Mouse (Mus musculus): ENCODE results near the gene Hs3st3b1. TPM values are rescaled to one million over a fixed set of nuclear protein-coding genes. Genes with fewer than 3 reads are reported as not detected.

Gene Hs3st3b1
- polyA plus RNA-seq, 1 experiment, result 0.65 TPM

GRCm38 (mm10) chr11:63914388-63914787 lies 7.7 kb downstream of the Hs3st3b1 start:
- Histone ChIP-seq H3K4me1 (ENCODE audit: control insufficient read depth, insufficient read depth, low read length) (no peaks in the 10 kb centered on the region), H3K27ac (ENCODE audit: insufficient read depth, low read length) (no peak overlapping the region)
- TF ChIP-seq CTCF (IDR thresholded peaks at IDR 0.05; ENCODE audit: extremely low read depth, insufficient read depth, low read length) (no peak), POLR2A (IDR thresholded peaks at IDR 0.05; ENCODE audit: extremely low read depth, insufficient read depth, low read length) (no peak)

GRCm38 (mm10) chr11:63913936-63914335 lies 8.2 kb downstream of the Hs3st3b1 start:
- Histone ChIP-seq H3K27ac (ENCODE audit: insufficient read depth, low read length) (no peak overlapping the region), H3K4me3 (ENCODE audit: insufficient read depth, low read length) (peak overlapping the region; percentile 36; the same call in 1 of the 2 replicates), H3K4me1 (ENCODE audit: control insufficient read depth, insufficient read depth, low read length) (no peaks in the 10 kb centered on the region)
- TF ChIP-seq POLR2A (IDR thresholded peaks at IDR 0.05; ENCODE audit: extremely low read depth, insufficient read depth, low read length), result no peak
- no peak for TF ChIP-seq CTCF (IDR thresholded peaks at IDR 0.05; ENCODE audit: extremely low read depth, insufficient read depth, low read length)

More at GRCm38 (mm10) chr11:63914388-63914787, 7.7 kb downstream of the Hs3st3b1 start:
- peak overlapping the region; percentile 36; the same call in 1 of the 2 replicates for H3K4me3 ChIP-seq (ENCODE audit: insufficient read depth, low read length)

- H3K4me3 ChIP-seq (ENCODE audit: insufficient read depth, low read length), result no peak overlapping the region
- TF ChIP-seq POLR2A (IDR thresholded peaks at IDR 0.05; ENCODE audit: extremely low read depth, insufficient read depth, low read length) (no peak), CTCF (IDR thresholded peaks at IDR 0.05; ENCODE audit: extremely low read depth, insufficient read depth, low read length) (no peak)
- no peaks in the 10 kb centered on the region for H3K4me1 ChIP-seq (ENCODE audit: control insufficient read depth, insufficient read depth, low read length)
- no peak overlapping the region for H3K27ac ChIP-seq (ENCODE audit: insufficient read depth, low read length)
Observed at GRCm38 (mm10) chr11:63911001-63911400, 11.1 kb downstream of the Hs3st3b1 start.

- no peak overlapping the region for H3K27ac ChIP-seq (ENCODE audit: insufficient read depth, low read length)
- H3K4me1 ChIP-seq (ENCODE audit: control insufficient read depth, insufficient read depth, low read length), result no peaks in the 10 kb centered on the region
- no peak overlapping the region for H3K4me3 ChIP-seq (ENCODE audit: insufficient read depth, low read length)
- TF ChIP-seq POLR2A (IDR thresholded peaks at IDR 0.05; ENCODE audit: extremely low read depth, insufficient read depth, low read length) (no peak), CTCF (IDR thresholded peaks at IDR 0.05; ENCODE audit: extremely low read depth, insufficient read depth, low read length) (no peak)
Observed at GRCm38 (mm10) chr11:63909961-63910360, 12.1 kb downstream of the Hs3st3b1 start.

- H3K4me3 ChIP-seq (ENCODE audit: insufficient read depth, low read length), result no peak overlapping the region
- TF ChIP-seq CTCF (IDR thresholded peaks at IDR 0.05; ENCODE audit: extremely low read depth, insufficient read depth, low read length) (no peak), POLR2A (IDR thresholded peaks at IDR 0.05; ENCODE audit: extremely low read depth, insufficient read depth, low read length) (no peak)
Observed at GRCm38 (mm10) chr11:63908500-63908899, 13.6 kb downstream of the Hs3st3b1 start.

GRCm38 (mm10) chr11:63906552-63907353 lies 15.3 kb downstream of the Hs3st3b1 start:
- no peak for TF ChIP-seq POLR2A (IDR thresholded peaks at IDR 0.05; ENCODE audit: extremely low read depth, insufficient read depth, low read length)
- no peak for TF ChIP-seq CTCF (IDR thresholded peaks at IDR 0.05; ENCODE audit: extremely low read depth, insufficient read depth, low read length)
- no peak overlapping the region for H3K4me3 ChIP-seq (ENCODE audit: insufficient read depth, low read length)
- H3K27ac ChIP-seq (ENCODE audit: insufficient read depth, low read length), result no peak overlapping the region
- no peaks in the 10 kb centered on the region for H3K4me1 ChIP-seq (ENCODE audit: control insufficient read depth, insufficient read depth, low read length)

More at GRCm38 (mm10) chr11:63908500-63908899, 13.6 kb downstream of the Hs3st3b1 start:
- Histone ChIP-seq H3K27ac (ENCODE audit: insufficient read depth, low read length) (no peak overlapping the region), H3K4me1 (ENCODE audit: control insufficient read depth, insufficient read depth, low read length) (no peaks in the 10 kb centered on the region)

- H3K4me1 ChIP-seq (ENCODE audit: control insufficient read depth, insufficient read depth, low read length), result no peaks in the 10 kb centered on the region
- TF ChIP-seq POLR2A (IDR thresholded peaks at IDR 0.05; ENCODE audit: extremely low read depth, insufficient read depth, low read length) (no peak), CTCF (IDR thresholded peaks at IDR 0.05; ENCODE audit: extremely low read depth, insufficient read depth, low read length) (no peak)
- H3K4me3 ChIP-seq (ENCODE audit: insufficient read depth, low read length), result no peak overlapping the region
- no peak overlapping the region for H3K27ac ChIP-seq (ENCODE audit: insufficient read depth, low read length)
Observed at GRCm38 (mm10) chr11:63904787-63905186, 17.3 kb downstream of the Hs3st3b1 start.

GRCm38 (mm10) chr11:63898509-63899168 lies 23.5 kb downstream of the Hs3st3b1 start:
- Histone ChIP-seq H3K4me3 (ENCODE audit: insufficient read depth, low read length) (no peak overlapping the region), H3K4me1 (ENCODE audit: control insufficient read depth, insufficient read depth, low read length) (no peaks in the 10 kb centered on the region), H3K27ac (ENCODE audit: insufficient read depth, low read length) (no peak overlapping the region)
- TF ChIP-seq CTCF (IDR thresholded peaks at IDR 0.05; ENCODE audit: extremely low read depth, insufficient read depth, low read length) (no peak), POLR2A (IDR thresholded peaks at IDR 0.05; ENCODE audit: extremely low read depth, insufficient read depth, low read length) (no peak)

GRCm38 (mm10) chr11:63897856-63898508 lies 24.1 kb downstream of the Hs3st3b1 start:
- Histone ChIP-seq H3K27ac (ENCODE audit: insufficient read depth, low read length) (no peak overlapping the region), H3K4me3 (ENCODE audit: insufficient read depth, low read length) (no peak overlapping the region), H3K4me1 (ENCODE audit: control insufficient read depth, insufficient read depth, low read length) (no peaks in the 10 kb centered on the region)
- no peak for TF ChIP-seq POLR2A (IDR thresholded peaks at IDR 0.05; ENCODE audit: extremely low read depth, insufficient read depth, low read length)
- no peak for TF ChIP-seq CTCF (IDR thresholded peaks at IDR 0.05; ENCODE audit: extremely low read depth, insufficient read depth, low read length)

Measured in cortical plate, adult 2 months (tissue).